Mouse (Mus musculus) kidney, postnatal 14 days (tissue): ENCODE measurements at regions not wholly inside any gene's neighbourhood (a gene's known extent, or its start where the extent isn't known, plus 50 kb on each side); places are given as distances from the start of the nearest gene placed in this dataset.
A peak's percentile ranks its signal among the peaks of the same experiment; 100 is the strongest.

ENCODE experiments used
- DNase-seq: peaks from one replicate; pipeline ENCODE4 v3.0.0; 2022; ENCODE audit warnings: mixed read lengths

DNA sequence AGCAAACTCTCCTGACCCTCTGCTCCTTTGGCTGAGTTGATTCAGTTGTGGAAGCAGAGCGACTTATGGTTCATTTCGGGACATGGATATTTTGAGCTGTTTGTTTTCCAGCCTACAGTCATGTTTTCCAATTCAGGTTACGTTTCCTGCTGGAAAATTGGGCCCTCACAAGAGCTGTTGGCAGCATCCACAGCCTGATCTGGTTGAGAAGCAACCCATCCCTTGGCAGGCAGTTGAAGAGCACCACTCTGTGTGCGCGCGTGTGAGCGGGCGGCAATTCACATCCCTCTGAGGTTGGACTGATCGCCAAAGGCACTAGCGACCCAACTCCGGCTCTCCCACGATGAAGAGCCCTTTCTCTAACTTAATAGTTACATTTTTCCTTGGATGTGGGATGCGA, 457.1 kb downstream of the Tmem38b start:
- no peak for DNase-seq

DNA sequence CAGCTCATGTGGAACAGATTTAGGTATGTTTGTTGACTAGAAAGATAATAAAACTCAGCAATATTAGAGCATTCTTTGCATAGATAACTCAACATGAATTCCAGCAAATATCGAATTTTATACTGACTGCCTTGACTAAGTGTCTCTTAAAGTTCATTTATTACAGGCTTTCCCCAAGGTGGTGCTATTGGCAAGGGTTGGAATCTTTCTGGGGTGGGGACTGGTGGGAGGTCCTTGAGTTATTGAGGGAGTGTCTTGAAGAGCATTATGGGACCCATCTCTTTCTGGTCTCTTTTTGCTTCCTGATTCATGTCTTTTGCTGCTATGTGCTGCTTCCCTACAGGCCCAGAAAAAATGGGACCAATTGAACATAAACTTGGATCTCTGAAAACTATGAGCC, 488.0 kb downstream of the Tmem38b start:
- no peak for DNase-seq

DNA sequence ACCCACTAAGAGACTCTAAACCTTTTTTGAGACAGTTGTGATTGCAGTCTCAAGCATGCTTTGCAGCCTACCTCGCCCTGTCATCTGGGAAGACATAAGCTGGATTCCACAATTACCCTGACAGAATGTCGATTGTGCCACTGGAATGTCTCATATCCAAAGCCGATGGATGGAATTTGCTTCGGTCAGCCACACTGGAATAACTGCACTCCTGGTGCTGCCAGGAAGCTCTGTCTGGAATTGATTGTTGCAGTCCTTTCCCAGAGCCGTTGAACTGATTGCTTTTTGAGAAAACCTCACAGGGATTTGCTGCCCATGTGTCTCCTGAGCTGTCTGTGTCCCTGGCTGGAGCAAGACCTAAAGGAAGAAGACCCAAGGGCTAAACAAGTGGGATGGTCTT, 499.0 kb downstream of the Tmem38b start:
- DNase-seq, result no peak

DNA sequence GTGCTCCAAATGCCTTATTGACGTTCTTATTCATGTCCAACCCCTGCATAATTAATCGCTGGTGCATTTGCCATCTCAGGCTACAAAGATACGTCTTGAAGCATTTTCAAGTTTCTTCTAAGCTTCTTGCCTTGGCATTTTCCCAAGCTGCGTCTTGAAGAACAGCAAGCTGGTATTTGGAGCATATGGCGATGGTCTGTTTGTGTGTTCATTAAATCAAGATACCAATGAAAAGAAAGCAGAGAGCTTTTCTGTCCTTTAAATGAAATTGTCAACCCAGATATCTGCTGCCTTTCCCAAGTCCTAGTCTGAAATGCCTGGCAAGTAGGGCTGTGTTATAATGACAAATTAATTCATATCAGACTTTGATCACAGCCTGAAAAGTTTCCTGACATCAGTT, 502.4 kb downstream of the Tmem38b start:
- DNase-seq, result no peak

DNA sequence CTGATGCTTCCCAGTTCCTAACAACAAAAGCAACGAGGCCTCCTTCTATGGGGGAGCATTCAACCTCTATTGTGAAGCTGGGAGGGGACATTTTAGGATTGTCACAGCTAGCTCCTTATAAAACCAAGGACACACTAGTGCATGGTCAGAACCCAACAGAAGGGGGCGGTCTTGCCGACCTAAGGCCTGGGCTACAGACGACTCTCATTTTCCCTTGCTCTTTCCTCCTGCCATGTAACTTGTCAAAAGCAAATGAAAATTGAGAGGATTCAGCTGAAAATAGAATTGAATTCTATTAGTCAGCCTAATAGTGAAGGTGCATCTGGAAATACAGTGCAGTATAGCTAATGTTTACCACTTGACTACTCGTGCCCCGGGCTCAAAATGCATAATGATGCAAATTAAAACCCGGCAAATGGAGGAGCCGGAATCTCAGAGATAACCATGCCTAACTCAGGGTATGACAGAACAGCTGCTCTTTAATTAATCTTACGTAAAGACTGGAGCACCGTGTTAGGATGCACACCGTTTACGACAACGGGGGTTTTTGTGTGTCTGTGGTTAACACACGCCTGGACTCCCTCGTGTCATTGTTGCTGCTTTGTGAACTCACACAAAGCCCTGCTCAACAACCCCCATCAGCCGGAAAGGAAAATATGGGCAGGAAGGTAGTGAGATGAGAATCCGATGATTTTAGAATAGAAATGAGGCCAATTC, 503.0 kb downstream of the Tmem38b start:
- no peak for DNase-seq

DNA sequence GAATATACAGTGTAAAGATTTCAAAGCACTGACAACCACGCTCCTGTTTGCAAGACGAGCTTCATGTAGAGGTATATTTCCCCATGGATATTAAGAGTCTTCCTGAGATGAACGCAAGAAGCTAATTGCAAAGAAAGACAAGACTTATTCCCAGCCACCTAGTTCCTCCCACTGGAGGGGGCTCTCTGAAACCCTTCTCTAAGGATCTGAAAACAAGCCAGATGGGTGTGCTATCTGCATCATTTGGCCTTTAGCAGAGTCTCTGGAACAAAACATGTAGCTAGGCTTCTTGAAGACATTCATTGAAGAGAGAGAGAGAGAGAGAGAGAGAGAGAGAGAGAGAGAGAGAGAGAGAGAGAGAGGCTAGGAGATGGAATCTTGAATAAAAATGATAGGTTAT, 504.8 kb downstream of the Tmem38b start:
- DNase-seq, result no peak

DNA sequence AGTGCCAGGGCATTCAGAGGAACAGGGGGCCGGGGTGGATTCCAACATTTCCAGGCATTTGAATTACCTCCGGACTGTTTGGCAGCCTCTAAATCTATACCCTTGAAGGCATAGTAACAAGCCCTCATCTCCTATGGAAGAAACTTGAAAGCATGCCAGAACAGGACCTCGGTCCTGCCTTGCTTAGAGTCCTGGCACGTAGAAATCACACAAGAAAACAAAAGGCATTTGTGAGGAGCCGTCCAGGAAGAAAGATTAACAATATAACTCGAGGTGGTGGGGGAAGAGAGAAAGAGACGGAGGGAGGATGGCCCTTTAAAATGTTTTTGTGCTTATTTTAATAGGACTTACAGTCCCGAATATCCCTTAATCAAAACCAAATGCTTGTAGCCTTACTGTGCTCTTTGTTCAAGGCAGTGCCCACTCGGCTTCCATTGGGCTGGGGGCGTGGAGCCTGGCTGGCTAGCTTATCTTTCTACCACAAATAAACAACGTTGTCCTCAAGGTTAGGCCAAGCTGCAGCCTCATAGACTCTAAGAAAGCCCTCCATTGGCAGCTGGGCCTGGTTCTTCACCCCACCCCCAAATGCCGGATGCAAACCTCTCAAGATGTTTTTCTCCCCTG, 505.9 kb downstream of the Tmem38b start:
- DNase-seq, result no peak

DNA sequence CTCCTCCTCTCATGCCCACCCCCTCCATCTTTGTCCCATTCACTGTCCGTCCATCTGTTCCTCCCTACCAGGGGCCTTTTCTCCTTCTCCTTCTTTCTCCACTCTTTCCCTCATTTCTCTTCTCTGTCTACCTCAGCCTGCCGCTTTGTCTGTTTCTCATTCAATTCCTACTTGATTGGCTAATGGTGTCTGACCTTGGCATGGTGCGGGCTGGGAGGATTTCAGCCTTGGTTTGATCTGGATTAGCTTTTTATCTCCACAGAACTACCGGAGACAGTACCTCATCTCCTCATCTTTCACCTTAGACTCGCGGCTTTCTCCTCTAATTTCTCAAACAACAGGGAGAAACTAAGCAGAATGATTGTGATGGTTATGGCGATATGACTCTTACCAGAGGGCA, 506.4 kb downstream of the Tmem38b start:
- no peak for DNase-seq

DNA sequence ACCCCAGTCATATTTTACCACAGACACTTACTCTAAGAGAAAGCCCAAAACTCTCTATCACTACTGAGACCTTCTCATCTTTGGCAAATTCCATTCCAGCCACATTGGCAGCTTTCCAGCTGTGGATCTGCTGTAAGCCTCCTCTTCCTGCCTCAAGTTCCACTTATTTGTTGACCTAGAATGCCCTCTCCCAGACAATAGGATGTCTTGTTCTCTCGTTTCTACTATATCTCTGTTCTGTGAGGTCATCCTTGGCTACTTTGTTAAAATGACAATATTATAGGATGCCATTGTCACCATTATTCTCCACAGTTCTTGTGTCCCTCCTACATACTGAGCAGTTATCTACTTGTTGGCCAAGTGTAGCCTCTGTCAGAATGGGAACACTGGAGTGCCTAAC, 512.7 kb downstream of the Tmem38b start:
- peak; percentile 41 for DNase-seq

DNA sequence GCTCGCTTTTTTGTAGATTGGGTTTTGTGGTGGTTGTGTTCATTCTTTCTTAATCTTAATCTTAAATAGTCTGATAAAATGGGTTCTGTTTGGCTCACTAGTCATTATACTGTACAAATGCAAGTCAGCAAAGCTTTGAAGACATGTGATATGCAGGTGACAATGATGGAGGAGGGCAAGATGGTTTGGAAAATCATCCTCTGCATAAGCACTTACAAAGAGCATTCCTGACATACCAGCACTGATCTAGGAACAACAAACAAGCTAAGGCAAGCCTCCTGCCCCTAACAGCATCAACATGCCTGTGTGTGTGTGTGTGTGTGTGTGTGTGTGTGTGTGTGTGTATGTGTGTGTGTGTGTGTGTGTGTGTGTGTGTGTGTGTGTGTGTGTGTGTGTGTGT, 514.3 kb downstream of the Tmem38b start:
- DNase-seq, result no peak

DNA sequence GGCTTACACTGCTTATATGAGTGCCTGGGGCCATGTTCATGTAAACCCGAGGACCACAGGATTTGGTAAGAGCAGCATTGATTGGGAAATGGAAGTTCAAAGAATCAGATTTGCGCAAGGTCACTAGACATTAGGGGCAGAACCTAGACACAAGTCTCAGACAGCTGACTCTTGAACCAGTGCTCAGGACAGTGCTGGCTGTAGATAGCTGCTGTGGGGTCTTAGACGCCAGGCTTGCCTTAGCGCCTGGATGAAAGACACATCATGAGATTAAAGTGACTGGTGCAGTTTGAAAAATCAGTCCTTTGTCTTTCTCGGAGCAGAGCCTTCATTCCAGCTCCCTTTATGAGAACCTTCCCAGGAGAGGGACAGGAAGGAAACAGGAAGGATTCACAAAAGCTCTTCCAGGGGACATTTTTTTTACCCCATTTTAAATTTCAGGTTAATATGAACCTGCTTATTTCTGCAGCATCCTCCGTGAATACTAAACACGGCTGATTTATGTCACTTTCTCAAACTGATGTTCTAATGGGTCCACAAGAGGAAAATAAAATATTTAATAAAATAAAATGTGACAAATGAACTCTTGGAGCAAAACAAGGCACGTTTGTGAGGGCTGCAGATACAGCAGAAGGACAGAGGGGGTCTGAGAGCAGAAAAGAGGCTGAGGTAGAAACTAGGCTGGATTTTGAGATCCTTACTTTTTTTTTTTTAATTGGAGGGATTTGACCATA, 528.0 kb downstream of the Tmem38b start:
- no peak for DNase-seq

DNA sequence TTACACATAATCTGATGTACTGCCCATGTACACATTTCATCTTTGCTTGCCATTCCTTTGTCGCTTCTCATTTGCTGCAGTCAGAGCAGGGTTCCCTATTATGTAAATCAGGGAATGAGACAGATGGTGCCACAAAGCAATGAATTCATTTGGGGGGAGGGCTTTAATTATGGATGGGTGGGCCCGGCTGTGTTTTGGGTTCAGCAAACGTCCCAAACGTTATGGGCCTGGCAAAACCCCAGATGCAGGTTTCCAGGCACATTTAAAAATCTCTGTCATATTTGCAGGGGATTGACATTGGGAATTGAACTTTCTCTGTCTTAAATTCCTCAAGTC, 528.5 kb downstream of the Tmem38b start:
- no peak for DNase-seq

DNA sequence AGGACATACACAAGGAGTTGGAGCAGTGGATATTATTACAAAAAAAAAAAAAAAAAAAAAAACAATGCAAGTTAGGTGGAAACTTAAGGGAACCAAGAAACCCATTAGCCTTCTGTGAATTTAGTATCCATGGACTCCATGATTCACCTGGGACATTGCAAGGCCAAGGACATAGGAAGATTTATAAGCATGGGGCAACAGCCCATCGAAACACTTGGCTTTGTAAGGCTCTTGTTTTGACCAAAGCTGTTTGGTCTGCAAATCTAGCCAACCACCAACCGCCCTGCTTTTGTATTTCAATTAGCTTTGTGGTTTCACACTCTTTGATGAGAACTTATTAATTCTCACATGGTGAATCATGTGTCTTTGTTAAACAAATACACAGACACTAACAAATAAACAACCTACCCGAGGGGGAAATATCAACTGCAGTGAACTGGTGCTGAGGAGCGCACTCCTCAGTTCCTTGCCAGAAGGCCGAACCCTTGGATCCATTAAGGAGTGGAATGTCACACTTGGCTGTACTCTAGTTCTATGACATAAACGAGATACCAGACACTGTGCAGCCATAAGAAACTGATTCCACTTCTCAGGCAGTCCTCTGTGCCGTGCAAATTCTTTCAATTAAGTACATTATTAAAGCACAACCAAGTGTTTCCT, 529.7 kb downstream of the Tmem38b start:
- DNase-seq, result no peak

DNA sequence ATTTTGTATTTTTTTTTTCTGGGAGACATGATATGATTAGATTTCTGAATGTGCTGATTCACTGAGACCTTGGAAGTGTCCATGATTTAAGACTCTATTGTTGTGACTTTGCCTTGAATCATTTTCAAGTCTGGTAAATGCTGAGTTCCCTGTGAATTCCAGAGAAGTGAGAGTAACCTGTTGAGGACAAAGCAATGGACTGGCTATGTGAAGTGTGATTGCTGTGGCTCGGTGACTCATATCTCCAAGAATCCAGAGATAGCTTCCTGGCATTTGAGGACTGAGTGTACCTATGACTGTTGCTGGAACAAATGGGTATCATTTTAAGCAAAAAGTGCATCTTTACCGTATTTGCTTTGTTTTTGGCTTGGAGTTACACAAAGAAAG, 530.2 kb downstream of the Tmem38b start:
- DNase-seq, result no peak

DNA sequence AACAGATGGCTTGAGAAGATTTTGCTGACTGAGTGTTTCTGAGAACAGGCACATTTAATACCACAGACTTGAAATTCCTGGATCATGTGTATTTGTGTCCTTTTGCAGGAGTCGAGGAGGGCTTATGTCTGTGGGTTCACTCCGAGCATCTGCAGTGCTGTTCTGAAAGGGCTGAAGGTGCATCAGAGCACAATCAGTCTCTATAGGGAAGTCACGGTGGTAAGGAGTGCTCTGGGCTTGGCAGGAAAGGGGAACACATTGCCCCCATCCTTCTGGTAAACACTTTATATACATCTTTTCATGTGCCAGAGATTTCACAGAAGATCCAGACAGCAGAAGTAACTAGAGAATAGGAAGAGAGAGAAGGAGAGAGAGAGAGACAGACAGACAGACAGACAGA, 545.1 kb downstream of the Tmem38b start:
- no peak for DNase-seq

DNA sequence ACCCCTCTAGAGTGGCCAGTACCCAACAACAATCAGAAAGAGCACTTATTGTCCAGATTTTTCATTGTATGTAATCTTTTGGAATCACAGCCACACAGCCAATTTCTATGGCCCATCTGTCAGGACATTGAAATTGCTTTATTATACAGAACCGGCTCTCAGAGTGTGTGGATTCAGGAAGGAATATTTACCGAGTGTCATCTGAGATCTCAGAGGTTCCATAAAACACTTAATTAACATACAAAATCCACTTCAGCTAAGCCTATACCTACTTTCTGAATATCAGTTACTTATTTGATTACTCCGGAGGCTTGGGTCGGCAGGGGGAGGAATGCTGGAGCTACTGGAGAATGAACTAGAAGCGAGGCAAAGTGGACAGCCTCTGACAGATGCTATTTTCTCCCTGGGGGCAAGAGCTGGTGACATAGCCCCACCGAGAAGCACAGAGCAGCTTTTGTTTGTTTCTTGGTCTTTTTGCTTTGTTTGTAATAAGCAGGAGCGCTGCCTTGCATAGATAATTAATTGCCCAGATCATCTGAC, 545.6 kb downstream of the Tmem38b start:
- no peak for DNase-seq

DNA sequence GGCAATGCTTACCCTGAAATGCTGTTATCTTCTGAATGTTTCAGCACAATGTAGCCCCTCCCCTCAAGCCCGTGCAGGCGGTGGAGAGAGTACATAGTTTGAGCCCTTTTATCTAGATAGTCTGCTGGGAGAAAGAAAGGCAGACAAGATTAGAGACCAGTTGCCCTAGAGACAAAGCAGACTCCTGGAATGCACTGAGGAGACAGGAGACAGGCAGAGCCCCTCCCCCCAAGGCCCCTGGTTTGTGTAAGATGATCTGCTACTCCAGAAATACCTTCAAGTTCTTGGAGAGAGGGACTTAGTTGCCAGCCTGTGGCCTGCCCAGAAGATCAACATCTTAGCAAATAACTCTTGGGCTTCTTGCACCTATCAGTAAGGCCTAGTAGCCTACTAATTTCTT, 547.8 kb downstream of the Tmem38b start:
- DNase-seq, result no peak

DNA sequence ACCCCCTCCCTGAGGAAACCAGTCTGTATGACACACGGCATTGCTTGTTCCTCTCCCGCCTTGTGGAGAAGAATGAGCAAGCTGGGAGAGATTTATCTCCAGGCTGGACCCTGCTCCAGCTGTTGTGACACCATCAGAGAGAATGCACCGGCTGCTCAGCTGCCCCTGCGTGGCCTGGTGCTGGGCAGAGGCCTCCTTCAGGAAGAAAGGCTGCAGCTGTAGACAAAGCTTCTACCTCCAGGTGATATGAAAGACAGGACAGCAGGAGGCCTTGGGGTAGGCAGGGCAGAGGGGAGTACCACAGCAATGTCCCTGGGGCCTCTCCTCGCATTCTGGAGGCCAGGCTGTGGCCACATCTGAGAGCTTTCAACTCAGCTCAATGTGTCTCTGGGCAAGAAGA, 548.6 kb downstream of the Tmem38b start:
- no peak for DNase-seq

DNA sequence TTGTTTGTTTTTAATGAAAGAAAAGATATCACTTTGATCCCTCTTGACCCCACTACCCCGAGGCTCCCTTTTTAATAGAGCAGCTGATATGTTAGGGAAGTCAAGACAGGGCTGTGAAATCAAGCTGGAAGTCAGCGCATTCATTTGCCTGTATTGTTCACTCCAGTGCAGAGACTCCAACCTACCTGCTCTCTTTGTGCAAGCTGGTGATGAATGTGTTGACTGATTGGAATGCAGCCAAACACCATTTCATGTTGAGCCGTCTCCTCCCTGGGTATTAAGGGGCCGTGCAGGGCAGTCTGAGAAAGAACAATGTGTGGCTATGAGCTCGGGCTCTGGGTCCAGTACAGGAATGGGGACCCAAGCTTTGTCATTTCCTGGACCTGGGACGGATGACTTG, 557.4 kb upstream of the Zfp462 start:
- DNase-seq, result no peak

DNA sequence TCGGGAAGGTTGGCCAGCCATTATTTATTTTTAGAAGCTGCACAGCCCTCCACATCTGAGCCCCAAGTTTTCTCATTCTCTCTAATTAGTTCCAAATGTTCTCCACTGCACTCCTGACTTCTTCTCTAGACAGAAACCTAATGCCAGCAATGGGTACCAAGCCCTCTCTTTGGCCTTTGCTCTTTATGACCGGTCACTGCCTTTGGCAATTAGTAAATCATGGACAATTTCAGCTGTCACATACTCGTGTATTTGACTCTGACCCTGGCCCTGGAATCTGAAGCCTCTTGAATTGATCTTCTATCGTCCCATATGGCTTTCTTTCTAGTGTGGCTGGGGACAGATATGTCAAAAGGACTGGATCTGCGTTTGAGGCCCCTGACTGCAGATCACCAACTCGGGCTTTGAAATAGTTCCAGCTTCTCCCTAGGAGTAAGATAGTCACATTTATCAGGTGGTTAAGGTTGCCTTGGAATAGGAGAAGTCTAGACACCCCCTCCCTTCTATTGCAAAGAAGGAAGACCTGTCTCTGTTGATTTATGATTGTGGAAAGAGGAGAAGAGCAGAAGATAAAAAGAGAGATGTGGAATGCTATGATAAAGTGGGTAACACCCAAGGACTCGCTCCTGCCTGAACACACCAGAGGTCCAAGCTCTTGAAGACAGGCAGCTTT, 553.2 kb upstream of the Zfp462 start:
- DNase-seq, result no peak

DNA sequence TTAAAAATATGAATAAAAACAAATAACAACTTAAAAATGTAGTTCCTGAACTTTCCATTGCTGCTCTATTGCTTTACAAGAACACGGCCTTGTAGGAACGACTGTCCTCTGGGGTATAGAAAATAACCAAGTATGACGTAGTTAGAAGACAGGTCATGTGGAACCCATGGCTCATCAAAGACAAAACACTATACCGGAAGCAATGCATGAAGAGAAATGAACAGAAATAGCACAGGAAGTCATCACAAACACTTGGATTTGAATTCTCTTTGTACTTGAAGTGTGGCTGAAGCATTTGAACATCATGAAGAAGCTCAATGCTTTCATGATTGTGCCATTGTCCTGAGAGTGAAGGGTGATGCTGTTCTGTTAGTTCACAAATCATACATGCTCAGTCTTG, 538.7 kb upstream of the Zfp462 start:
- no peak for DNase-seq

DNA sequence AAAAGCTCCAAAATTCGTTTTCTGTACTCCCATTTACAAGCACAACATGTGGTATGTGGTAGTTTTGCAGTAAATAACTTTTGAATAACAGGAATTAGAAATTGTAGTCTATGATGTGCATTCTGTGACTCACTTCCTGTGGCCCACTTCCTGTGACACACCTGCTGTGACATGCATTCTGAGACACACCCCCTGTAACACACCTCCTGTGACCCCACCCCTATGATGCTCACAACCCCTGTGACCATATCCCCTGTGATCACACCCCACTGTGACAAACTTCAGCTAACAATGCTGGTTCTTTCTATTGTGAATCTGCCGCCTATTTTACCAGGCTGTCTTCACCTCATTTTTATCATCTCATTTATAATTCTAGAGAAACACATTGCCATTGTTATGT, 536.9 kb upstream of the Zfp462 start:
- no peak for DNase-seq

DNA sequence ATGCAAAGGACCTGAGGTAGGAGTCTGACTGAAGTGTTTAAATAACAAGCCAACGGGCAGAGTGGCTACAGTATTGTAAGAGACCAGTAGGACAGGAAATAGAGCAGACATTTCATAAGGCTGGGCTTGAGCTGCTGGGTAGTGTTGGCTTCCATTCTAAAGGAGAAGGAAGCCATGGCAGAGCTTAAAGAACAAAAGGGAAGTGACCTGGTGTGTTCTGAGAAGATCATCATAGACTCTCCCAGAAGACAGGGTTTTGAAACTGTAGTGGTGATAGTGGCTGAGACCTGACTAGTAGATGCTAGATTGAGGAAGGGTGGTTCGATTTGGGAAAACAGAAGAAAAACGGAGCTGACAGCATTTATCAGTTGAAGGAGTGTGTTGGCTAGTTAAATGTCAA, 514.1 kb upstream of the Zfp462 start:
- no peak for DNase-seq
